Mouse (Mus musculus): ENCODE measurements at regions not wholly inside any gene's neighbourhood (a gene's known extent, or its start where the extent isn't known, plus 50 kb on each side); places are given as distances from the start of the nearest gene placed in this dataset.

- no peaks in the 10 kb centered on the region for H3K9me3 ChIP-seq (replicated peaks; ENCODE audit: control insufficient read depth, low read length)
- H3K36me3 ChIP-seq (ENCODE audit: control insufficient read depth, insufficient read depth): no peaks in the 10 kb centered on the region
- no peak overlapping the region for H3K27ac ChIP-seq (ENCODE audit: low read length)
- H3K9ac ChIP-seq (ENCODE audit: low read depth, low read length): no peak overlapping the region
- no peak overlapping the region for H3K4me2 ChIP-seq (ENCODE audit: low read depth, low read length)
- peak; percentile 41 for ATAC-seq (ENCODE audit: low read depth)
- no peaks in the 10 kb centered on the region for H3K27me3 ChIP-seq (ENCODE audit: control insufficient read depth, insufficient read depth, low read depth, low read length)
- 31% methylated on average over 1 of the region's 1 CpGs for WGBS (ENCODE audit: insufficient replicate concordance)
- no peak overlapping the region for H3K4me3 ChIP-seq (ENCODE audit: low read depth, low read length)
- H3K4me1 ChIP-seq (ENCODE audit: control insufficient read depth, low read depth, low read length): no peaks in the 10 kb centered on the region
Measured at GRCm38 (mm10) chr3:80284656-80285055, 400.3 kb downstream of the Fam198b start.

DNA sequence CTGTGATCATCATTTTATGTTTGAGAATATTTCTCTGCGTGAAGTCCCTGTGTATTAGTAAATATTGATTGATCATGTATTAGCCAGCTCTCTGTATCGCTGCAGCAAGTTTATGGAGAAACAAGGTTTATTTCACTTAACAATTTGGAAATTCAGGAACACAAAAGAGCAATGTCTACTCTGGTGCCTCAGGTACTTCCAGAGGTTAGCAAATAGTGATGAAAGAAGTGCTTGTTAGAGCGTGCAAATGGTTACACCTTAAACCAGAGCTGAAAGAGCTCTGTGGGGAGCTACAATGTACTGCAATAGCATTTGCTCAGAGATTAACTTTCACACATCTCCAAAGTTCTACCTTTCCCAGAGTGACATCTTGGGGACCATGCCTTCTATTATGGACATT is 400.9 kb downstream of the Fam198b start:
- 48% methylated on average over 3 of the region's 3 CpGs for WGBS (ENCODE audit: insufficient replicate concordance)

DNA sequence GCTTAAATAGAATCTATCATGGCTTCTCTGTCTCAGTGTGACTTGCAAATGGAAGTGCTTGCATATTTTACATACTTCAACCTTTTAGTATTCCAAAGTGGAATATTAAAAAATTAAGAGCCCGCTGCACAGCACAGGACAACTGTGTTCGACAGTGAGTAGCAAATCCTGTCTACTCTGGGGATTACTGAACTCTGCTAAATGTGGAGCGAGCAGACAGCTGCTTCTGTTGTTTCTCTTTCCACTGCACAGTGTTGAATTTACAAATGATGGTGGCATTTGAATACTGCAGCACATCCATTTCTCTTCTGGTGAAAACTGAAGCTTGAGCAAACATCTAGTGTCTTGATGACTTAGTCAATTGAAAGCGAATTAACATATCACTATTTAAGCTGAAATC is 409.2 kb downstream of the Fam198b start:
- H3K4me3 ChIP-seq (ENCODE audit: low read depth, low read length): no peak overlapping the region
- no peaks in the 10 kb centered on the region for H3K9me3 ChIP-seq (replicated peaks; ENCODE audit: control insufficient read depth, low read length)
- no peak overlapping the region for H3K27ac ChIP-seq (ENCODE audit: low read length)
- no peaks in the 10 kb centered on the region for H3K27me3 ChIP-seq (ENCODE audit: control insufficient read depth, insufficient read depth, low read depth, low read length)
- no peaks in the 10 kb centered on the region for H3K4me1 ChIP-seq (ENCODE audit: control insufficient read depth, low read depth, low read length)
- no peaks in the 10 kb centered on the region for H3K36me3 ChIP-seq (ENCODE audit: control insufficient read depth, insufficient read depth)
- H3K4me2 ChIP-seq (ENCODE audit: low read depth, low read length): no peak overlapping the region
- 60% methylated on average over 4 of the region's 4 CpGs for WGBS (ENCODE audit: insufficient replicate concordance)
- no peak overlapping the region for H3K9ac ChIP-seq (ENCODE audit: low read depth, low read length)
- no peak for ATAC-seq (ENCODE audit: low read depth)

More for the DNA sequence above, 400.9 kb downstream of the Fam198b start:
- Histone ChIP-seq H3K27ac (ENCODE audit: low read length) (no peak overlapping the region), H3K9me3 (replicated peaks; ENCODE audit: control insufficient read depth, low read length) (no peaks in the 10 kb centered on the region), H3K36me3 (ENCODE audit: control insufficient read depth, insufficient read depth) (no peaks in the 10 kb centered on the region), H3K4me3 (ENCODE audit: low read depth, low read length) (no peak overlapping the region), H3K9ac (ENCODE audit: low read depth, low read length) (no peak overlapping the region), H3K4me2 (ENCODE audit: low read depth, low read length) (no peak overlapping the region), H3K4me1 (ENCODE audit: control insufficient read depth, low read depth, low read length) (no peaks in the 10 kb centered on the region), H3K27me3 (ENCODE audit: control insufficient read depth, insufficient read depth, low read depth, low read length) (no peaks in the 10 kb centered on the region)
- no peak for ATAC-seq (ENCODE audit: low read depth)

- ATAC-seq (ENCODE audit: low read depth): no peak
- Histone ChIP-seq H3K27ac (ENCODE audit: low read length) (no peak overlapping the region), H3K27me3 (ENCODE audit: control insufficient read depth, insufficient read depth, low read depth, low read length) (no peaks in the 10 kb centered on the region), H3K36me3 (ENCODE audit: control insufficient read depth, insufficient read depth) (no peaks in the 10 kb centered on the region), H3K9ac (ENCODE audit: low read depth, low read length) (no peak overlapping the region), H3K4me1 (ENCODE audit: control insufficient read depth, low read depth, low read length) (no peaks in the 10 kb centered on the region), H3K9me3 (replicated peaks; ENCODE audit: control insufficient read depth, low read length) (no peaks in the 10 kb centered on the region), H3K4me2 (ENCODE audit: low read depth, low read length) (no peak overlapping the region), H3K4me3 (ENCODE audit: low read depth, low read length) (no peak overlapping the region)
- WGBS (ENCODE audit: insufficient replicate concordance): 48% methylated on average over 4 of the region's 4 CpGs
Measured at GRCm38 (mm10) chr3:80307632-80308031, 423.3 kb downstream of the Fam198b start.

DNA sequence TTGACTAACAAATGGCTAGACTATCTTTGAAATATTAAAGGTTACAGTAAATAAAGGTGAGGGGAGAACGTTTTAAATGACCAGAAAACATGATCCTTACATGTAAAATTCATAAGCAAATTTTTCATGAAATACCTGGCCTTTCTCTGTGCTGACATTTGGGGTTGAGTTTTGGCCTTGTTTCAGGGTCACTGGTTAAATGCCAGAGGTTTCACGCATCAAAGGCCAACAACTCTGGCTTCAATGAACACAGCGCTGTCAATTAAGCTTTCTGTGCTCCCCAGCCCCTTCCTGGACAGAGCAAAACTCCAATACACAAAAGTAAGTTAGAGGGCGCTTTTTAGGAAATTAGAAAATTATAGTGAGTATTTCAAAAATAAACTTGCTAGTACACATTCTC is 425.6 kb downstream of the Fam198b start:
- WGBS (ENCODE audit: insufficient replicate concordance): 54% methylated on average over 4 of the region's 4 CpGs
- Histone ChIP-seq H3K4me2 (ENCODE audit: low read depth, low read length) (no peak overlapping the region), H3K4me1 (ENCODE audit: control insufficient read depth, low read depth, low read length) (no peaks in the 10 kb centered on the region), H3K36me3 (ENCODE audit: control insufficient read depth, insufficient read depth) (no peaks in the 10 kb centered on the region), H3K27ac (ENCODE audit: low read length) (no peak overlapping the region), H3K9me3 (replicated peaks; ENCODE audit: control insufficient read depth, low read length) (no peaks in the 10 kb centered on the region), H3K27me3 (ENCODE audit: control insufficient read depth, insufficient read depth, low read depth, low read length) (no peaks in the 10 kb centered on the region), H3K4me3 (ENCODE audit: low read depth, low read length) (no peak overlapping the region), H3K9ac (ENCODE audit: low read depth, low read length) (no peak overlapping the region)
- ATAC-seq (ENCODE audit: low read depth): no peak

- Histone ChIP-seq H3K36me3 (ENCODE audit: control insufficient read depth, insufficient read depth) (no peaks in the 10 kb centered on the region), H3K27me3 (ENCODE audit: control insufficient read depth, insufficient read depth, low read depth, low read length) (no peaks in the 10 kb centered on the region), H3K4me3 (ENCODE audit: low read depth, low read length) (no peak overlapping the region), H3K27ac (ENCODE audit: low read length) (no peak overlapping the region), H3K4me1 (ENCODE audit: control insufficient read depth, low read depth, low read length) (no peaks in the 10 kb centered on the region), H3K9ac (ENCODE audit: low read depth, low read length) (no peak overlapping the region), H3K9me3 (replicated peaks; ENCODE audit: control insufficient read depth, low read length) (no peaks in the 10 kb centered on the region), H3K4me2 (ENCODE audit: low read depth, low read length) (no peak overlapping the region)
- WGBS (ENCODE audit: insufficient replicate concordance): 43% methylated on average over 2 of the region's 2 CpGs
- ATAC-seq (ENCODE audit: low read depth): no peak
Measured at GRCm38 (mm10) chr3:80311689-80312088, 427.4 kb downstream of the Fam198b start.

DNA sequence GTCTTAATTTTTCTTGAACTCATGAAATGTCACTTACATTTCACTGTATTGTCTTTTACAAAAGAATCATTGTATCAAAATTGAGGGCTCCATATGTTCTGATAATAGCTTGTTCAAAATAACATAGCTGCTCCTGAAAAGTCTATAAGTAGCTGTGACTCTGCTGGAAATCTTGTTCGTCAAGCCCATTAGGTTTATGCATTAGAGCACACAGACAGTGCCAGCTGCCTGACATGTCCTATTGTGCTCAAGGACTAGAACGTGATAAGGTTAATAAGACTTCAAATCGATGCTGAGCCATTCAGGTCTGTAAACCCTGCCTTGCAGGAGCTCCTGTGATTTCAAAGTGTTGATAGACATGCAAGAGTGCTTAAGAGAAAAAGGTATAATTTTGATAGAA is 438.0 kb downstream of the Fam198b start:
- no peaks in the 10 kb centered on the region for H3K27me3 ChIP-seq (ENCODE audit: control insufficient read depth, insufficient read depth, low read depth, low read length)
- no peak overlapping the region for H3K4me2 ChIP-seq (ENCODE audit: low read depth, low read length)
- no peak overlapping the region for H3K4me3 ChIP-seq (ENCODE audit: low read depth, low read length)
- ATAC-seq (ENCODE audit: low read depth): no peak
- no peak overlapping the region for H3K9ac ChIP-seq (ENCODE audit: low read depth, low read length)
- WGBS (ENCODE audit: insufficient replicate concordance): 56% methylated on average over 3 of the region's 3 CpGs
- no peak overlapping the region for H3K27ac ChIP-seq (ENCODE audit: low read length)
- H3K9me3 ChIP-seq (replicated peaks; ENCODE audit: control insufficient read depth, low read length): no peaks in the 10 kb centered on the region
- H3K4me1 ChIP-seq (ENCODE audit: control insufficient read depth, low read depth, low read length): no peaks in the 10 kb centered on the region
- no peaks in the 10 kb centered on the region for H3K36me3 ChIP-seq (ENCODE audit: control insufficient read depth, insufficient read depth)

DNA sequence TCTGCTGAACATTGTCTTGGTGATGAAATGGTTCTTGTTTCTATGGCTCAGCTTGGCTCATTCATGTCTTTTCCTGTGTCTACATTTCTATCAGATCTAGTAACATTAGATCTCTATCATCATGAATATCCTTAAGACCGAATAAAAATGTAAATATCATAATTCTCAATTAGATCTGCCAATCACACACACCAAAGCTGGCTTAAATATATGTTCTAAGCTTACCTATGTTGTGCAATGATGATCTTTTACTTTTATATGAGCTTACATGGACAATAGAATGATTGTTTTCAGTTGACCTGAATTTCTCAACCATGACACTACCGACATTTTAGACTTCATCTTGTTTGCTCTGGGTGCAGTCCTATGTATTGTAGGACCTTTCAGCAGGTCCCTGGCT is 440.4 kb downstream of the Fam198b start:
- no peak overlapping the region for H3K27ac ChIP-seq (ENCODE audit: low read length)
- 57% methylated on average over 2 of the region's 2 CpGs for WGBS (ENCODE audit: insufficient replicate concordance)
- no peaks in the 10 kb centered on the region for H3K9me3 ChIP-seq (replicated peaks; ENCODE audit: control insufficient read depth, low read length)
- H3K9ac ChIP-seq (ENCODE audit: low read depth, low read length): no peak overlapping the region
- H3K4me1 ChIP-seq (ENCODE audit: control insufficient read depth, low read depth, low read length): no peaks in the 10 kb centered on the region
- H3K4me3 ChIP-seq (ENCODE audit: low read depth, low read length): no peak overlapping the region
- no peak for ATAC-seq (ENCODE audit: low read depth)
- H3K36me3 ChIP-seq (ENCODE audit: control insufficient read depth, insufficient read depth): no peaks in the 10 kb centered on the region
- no peak overlapping the region for H3K4me2 ChIP-seq (ENCODE audit: low read depth, low read length)
- H3K27me3 ChIP-seq (ENCODE audit: control insufficient read depth, insufficient read depth, low read depth, low read length): no peaks in the 10 kb centered on the region

DNA sequence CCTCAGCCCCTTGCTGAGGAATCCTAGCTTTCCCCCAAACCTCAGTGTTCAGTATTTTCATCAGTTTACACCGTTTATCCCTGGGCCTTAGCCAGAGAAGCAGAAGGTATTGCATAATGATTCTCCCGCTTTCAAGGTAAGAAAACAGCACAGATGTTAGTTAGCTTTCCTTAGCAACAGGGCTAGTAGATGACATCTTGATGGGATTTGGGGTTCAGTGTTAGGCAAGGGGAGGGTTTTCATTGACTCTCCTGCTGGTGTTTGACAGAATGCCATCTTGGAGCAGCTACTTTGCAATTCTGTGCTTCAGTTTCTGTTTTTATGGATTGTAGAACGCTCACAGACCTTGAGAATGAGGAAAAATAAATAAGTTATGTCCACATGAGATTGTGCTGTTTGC is 447.4 kb downstream of the Fam198b start:
- no peak for ATAC-seq (ENCODE audit: low read depth)
- no peak overlapping the region for H3K9ac ChIP-seq (ENCODE audit: low read depth, low read length)
- WGBS (ENCODE audit: insufficient replicate concordance): 44% methylated on average over 3 of the region's 3 CpGs
- H3K4me1 ChIP-seq (ENCODE audit: control insufficient read depth, low read depth, low read length): no peaks in the 10 kb centered on the region
- no peaks in the 10 kb centered on the region for H3K36me3 ChIP-seq (ENCODE audit: control insufficient read depth, insufficient read depth)
- H3K27me3 ChIP-seq (ENCODE audit: control insufficient read depth, insufficient read depth, low read depth, low read length): no peaks in the 10 kb centered on the region
- H3K4me2 ChIP-seq (ENCODE audit: low read depth, low read length): no peak overlapping the region
- no peak overlapping the region for H3K27ac ChIP-seq (ENCODE audit: low read length)
- H3K9me3 ChIP-seq (replicated peaks; ENCODE audit: control insufficient read depth, low read length): no peaks in the 10 kb centered on the region
- no peak overlapping the region for H3K4me3 ChIP-seq (ENCODE audit: low read depth, low read length)

DNA sequence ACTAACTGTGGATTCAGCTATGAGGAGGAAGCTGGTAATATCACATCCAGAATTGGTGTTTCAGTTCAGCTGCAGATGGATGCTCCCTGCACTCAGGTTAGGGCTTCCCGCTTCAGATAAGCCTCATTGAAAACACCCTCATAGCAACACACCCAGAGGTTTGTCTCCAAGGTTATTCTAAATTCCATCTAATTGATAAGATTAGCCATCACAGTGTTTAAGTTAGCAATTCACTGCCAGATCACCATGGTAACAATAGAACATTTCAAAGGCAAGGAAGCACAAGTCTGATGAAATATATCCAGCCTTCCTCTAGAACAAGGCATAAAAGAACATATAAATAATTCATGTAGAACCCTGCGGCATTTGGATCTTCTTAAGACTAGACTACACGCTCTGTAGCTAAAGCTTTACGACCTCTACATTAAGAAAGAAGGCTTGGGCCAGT is 450.1 kb downstream of the Fam198b start:
- H3K9me3 ChIP-seq (replicated peaks; ENCODE audit: control insufficient read depth, low read length): no peaks in the 10 kb centered on the region
- no peak overlapping the region for H3K4me2 ChIP-seq (ENCODE audit: low read depth, low read length)
- H3K9ac ChIP-seq (ENCODE audit: low read depth, low read length): no peak overlapping the region
- no peaks in the 10 kb centered on the region for H3K4me1 ChIP-seq (ENCODE audit: control insufficient read depth, low read depth, low read length)
- 61% methylated on average over 4 of the region's 4 CpGs for WGBS (ENCODE audit: insufficient replicate concordance)
- ATAC-seq (ENCODE audit: low read depth): no peak
- no peak overlapping the region for H3K4me3 ChIP-seq (ENCODE audit: low read depth, low read length)
- no peak overlapping the region for H3K27ac ChIP-seq (ENCODE audit: low read length)
- H3K36me3 ChIP-seq (ENCODE audit: control insufficient read depth, insufficient read depth): no peaks in the 10 kb centered on the region
- no peaks in the 10 kb centered on the region for H3K27me3 ChIP-seq (ENCODE audit: control insufficient read depth, insufficient read depth, low read depth, low read length)
